Mouse (Mus musculus): Measurements from ENCODE around the gene Pheta2.

Pheta2 gene

DNA sequence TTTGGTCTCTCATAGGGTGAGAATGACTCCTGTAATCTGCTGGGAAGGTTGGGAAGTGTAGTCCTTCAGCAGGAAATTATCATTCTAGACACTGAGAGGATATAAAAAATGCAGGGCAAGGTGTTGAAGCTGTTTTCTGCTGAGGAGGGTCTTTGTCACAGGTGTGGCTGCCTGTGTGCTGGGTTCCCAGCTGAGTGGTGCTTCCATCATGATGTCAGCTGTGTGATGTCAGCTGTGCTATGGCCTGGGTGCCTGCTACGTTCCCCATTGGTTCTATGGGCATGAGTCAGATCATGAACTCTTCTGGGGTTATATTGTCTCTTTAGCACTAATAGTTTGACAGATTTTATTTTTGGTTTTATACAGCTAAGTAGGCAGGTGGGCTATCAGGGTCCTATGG lies 30.1 kb downstream of the Pheta2 start:
- in situ Hi-C loops (cut with MboI, MseI): no loop called here

DNA sequence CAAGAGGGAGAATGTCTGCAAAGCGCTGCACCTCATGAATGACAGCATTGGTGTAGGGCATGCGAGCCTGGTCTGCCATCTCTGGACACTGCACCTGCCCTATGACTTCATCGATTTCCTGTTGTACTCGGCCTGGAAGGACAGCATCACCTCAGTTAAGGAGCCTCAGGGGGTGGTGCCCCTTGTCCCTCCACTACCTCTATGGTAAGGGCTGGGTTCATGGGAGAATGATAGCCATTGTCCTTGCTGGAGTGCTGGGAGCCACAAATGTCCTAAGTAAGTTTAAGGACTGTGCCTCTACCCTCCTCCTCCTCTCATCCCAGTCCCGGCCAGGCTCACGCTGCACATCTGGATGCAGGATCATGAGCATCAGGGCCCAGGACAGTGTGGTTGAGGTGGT lies 33.7 kb downstream of the Pheta2 start:
- in situ Hi-C loops (cut with MboI, MseI): no loop called here

DNA sequence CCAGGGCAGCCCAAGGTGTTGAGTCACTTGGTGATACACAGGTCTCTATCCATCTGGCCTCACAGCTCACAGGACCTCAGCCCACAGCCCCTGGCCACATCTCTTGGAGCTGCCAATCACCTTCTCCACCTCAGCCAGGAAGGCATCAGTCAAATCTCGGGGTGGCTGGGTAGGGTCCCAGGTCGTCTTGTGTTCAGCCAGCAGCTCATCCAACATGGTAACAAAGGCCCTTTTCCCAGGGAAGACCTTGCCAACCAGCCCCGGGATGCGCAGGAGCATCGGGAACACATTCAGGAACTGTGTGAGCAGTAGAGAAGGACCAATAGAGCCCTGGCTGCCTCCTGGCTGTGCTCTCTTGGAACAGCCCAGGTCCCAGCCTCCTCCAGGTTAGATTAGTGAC lies 34.2 kb downstream of the Pheta2 start:
- in situ Hi-C loops (cut with MboI, MseI): no loop called here

DNA sequence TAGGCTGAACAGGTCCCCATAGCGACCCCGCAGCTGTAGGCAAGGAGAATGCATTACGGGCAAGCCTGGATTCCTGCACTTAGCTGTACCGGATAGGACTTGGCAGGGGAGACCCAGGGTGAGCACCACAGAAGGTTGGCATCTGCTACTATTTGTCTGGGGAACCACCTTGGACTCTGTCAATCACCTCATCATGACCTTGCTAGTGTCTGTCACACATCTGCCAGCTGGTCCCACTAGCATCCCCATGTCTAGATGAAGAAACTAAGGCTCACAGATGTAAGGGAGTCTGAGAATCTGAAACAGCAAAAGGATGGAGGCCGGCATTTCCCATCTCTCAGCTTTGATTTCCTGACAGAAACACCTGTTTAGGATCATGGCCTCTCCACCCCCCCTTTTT lies 35.7 kb downstream of the Pheta2 start:
- in situ Hi-C loops (cut with MboI, MseI): no loop called here

DNA sequence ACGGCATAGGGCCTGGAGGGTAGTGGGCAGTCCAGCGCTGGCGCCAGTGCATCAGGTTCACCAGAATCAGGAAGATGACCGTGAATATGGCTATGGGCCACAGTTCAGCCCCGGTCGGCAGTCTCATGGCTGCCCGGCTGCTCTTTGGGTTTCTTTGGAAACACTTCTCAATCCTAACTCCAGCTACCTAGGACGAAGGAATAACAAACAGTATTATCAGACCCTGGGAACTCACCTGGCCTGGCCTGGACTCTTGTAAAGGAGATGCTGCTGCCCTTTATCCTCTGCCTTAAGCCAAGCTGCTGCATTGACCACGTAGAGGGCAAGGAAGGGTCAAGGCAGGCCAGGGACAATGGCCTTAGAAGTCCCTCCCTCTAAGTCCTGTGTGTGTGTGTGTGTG lies 37.1 kb downstream of the Pheta2 start:
- in situ Hi-C loops (cut with MboI, MseI): no loop called here

DNA sequence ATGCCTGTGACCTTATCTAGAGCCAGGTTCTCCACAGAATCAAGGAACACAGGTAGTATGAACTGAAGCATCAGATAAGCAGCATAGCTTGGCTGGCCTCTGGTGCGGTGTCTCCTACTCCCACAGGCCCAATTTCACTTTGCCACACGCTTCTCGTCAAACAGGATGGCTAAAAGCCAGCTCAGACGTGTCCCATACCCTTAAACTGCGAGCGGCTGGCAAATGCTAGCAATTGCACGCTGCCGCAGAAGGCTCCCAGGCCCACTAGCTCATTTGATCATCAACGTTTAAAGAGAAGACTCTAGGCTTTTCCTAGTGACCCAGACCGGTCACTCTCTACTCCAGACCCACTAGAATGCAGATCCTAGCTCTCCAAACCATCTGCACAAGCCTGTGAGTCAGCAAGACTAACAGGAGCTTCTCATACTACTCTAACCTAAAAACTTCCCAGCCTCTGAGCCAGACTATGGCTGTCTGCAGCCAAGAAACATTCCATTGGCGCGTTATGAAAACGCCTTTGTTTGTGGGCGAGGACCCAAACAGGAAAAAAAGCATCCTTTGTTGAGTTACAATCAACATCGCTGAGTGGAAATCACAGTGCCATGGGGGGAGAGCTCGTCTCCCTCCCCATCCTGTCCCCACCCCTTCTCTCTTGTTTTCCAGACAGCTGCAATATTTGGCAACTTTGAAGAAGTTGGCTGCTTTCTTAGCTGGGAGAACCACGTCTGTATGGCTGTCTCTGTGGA lies 37.8 kb downstream of the Pheta2 start:
- in situ Hi-C loops (cut with MboI, MseI): no loop called here

DNA sequence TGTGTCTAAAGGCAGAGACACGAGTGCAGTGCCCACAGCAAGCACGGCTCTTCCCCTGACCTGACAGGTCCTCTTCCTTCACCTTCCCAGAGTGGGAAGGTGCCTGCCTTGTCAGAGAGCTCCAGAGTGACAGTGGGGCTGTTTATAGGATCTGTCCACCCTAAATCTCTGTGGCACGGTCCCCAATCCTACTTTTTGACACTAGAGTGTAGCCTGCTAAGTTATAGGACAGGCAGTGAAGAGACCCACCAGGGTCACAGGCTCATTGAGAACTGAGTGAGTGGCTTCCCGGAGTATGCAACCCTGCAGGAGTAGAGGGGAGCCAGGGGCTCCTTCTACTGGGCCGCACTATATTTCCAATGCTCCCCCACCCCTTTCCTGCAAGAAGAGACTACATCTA lies 39.0 kb downstream of the Pheta2 start:
- in situ Hi-C loops (cut with MboI, MseI): no loop called here

DNA sequence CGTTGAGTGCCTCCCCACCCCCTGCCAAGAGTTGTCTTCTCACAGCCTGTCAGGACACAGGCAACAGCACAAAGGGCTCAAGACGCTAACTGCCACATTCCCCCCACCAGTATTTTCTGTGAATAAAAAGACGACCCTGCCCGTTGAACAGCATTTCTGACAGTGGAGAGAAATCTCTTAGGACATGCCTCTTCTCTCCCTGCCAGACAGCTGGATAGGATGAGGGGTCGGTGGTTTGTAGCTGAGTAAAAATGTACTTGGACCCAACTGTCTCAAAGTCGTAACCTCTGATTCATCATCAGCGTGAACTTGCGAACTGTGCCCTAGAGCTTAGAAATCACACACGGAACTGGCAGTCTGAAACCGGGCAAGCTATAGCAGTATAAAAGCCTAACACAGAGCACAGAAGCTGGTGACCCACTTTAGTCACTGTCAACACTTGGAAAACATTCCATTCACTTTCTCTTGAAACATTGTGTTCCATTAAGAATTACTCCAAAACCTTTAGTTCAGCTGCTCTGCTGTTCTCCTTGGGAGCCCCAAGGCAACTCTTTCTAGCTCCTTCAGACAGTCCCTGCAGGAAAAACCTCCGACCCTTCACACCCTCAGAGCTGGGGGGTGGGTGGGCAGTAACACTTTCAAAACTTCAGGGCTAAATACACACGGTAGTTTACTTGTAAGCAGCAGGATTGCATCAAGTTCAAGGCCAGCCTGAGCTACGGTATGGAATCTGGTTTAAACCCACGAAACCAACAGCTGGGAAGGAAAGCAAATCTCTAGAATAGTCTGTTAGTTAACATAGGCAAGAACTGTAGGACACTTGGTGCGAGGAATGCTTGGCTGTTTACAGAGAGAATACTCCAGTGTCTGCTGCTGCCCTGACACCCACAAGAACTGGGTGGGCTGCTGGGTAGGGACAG lies 39.8 kb downstream of the Pheta2 start:
- in situ Hi-C loops (cut with MboI, MseI): no loop called here

DNA sequence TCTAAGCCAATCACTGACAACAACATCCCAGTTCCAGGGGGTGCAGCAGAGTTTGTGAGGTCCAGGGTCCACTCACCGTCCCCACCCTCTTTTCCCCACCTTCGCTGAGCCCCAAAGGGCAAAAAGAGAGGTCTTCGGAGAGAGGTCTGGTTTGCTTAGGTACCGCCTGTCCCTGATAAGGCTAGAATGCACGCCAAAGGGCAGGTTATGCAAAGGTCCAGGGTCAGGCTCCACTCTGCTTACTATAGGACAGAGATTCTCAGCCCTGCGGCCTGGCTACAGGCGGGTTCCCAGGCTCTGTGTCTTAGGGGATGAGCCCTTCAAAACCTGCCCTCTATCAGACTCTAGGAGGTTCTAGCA lies 40.7 kb downstream of the Pheta2 start:
- in situ Hi-C loops (cut with MboI, MseI): no loop called here

DNA sequence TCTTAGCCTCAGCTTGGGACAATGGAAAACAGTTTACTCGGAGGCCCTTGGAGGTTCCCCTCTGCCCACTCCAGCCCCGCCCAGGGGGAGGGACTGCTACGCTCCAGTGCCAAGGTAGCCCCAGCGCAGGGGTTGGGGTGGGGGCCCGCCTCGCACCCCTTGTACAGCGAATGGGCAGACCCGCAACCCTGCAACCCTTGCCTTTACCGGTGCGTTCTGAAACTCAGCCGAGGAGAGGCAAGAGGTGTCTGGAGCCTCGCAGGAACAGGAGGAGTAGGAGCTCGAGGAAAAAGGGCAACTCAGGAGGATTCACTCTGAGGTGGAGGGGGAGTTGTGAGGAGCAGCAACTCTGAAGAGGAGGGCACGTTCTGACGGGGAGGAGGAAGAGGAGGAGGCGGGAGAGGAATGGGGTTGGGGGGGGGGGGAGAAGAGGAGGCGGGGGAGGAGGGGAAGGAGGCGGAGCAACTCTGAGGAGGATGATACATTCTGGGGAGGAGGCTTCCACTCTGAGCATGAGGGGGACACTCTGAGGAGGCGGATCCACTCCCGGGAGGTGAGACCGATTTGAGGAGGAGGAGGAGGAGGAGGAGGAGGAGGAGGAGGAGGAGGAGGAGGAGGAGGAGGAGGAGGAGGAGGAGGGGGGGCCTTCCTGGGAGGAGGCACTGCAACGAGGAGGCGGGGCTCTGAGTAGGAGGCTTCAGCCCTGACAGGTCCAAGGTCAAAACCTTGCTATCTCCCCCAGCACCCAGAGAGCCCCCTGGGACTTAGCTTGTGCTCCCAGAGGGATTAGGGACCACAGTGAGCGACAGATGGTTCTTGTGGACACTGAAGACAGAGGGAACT lies 41.4 kb downstream of the Pheta2 start, which contains the start of gene Cyp2d22:
TSS of gene Cyp2d22 (minus strand) at position 390 of the 843 bp plus-strand sequence.
- in situ Hi-C loops (cut with MboI, MseI): no loop called here

DNA sequence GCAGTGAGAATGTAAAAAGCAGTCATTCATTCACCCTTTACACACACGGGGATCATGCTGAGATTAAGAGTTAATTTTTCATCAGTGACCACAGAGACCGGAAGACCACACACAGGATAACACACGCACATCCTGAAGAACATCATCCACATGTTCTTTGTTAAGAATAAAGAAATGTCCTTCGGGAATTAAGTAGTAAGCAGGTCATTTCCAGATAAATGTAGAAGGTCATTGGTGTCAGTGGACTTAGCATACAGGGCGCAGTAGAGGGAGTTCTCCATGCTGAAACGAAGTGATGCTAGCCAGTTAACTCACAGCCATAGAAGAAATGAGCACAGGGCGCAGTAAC lies 41.9 kb downstream of the Pheta2 start:
- in situ Hi-C loops (cut with MboI, MseI): no loop called here

DNA sequence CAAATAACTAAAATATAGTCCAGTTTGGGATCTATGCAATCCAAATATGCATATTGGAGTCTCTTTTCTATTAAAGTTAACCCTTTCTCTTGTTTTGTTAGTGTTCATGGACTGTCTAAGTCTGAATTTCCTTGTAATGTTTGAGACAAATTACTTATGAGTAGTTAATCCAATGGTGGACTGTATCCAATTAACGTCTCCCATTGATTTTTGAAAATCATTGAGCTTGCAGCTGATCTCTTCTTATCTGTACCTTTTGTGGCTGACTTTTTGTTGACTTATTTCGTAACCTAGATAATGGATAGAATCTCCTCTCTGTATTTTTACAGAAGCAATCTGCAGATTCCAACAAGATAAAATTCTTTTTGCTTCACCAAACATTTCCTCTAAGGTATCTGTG lies 43.7 kb downstream of the Pheta2 start:
- in situ Hi-C loops (cut with MboI, MseI): no loop called here

DNA sequence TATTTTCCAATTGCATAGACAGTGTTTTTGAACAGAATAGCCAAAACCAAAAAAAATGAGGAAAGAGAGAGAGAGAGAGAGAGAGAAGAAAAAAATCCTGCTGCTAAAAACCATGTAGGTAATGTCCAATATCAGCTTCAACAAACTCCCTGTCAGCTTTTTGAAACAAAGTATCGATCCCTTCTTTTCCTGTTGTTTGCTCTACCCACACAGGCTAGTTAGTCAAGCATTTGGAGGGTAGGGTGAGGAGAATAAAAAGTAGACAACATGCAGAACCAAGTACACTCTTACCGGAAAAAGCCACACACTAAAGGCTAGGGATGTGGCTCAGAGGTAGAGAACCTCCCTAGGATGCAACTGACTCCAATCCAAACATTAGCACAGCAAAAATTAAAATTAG lies 47.0 kb downstream of the Pheta2 start:
- in situ Hi-C loops (cut with MboI, MseI): no loop called here

DNA sequence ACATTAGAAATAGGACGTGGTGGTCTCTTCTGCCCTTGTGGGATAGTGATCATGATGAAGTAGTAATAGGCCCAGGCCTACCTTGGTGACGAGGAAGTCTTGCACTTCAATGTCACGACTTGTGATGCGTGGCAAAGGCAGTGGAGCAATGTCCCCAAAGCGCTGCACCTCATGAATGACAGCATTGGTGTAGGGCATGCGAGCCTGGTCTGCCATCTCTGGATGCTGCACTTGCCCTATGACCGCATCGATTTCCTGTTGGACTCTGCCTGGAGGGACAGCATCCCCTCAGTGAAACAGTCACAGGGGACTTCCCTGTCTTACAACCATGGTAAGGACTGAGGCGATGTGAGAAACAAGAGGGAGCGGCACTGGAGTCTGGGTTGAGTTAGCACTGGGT lies 51.2 kb downstream of the Pheta2 start:
- in situ Hi-C loops (cut with MboI, MseI): loop anchor here (5.0 kb wide), 2 partner anchors 62 to 78 kb away; no protein-coding TSS in a partner anchor

DNA sequence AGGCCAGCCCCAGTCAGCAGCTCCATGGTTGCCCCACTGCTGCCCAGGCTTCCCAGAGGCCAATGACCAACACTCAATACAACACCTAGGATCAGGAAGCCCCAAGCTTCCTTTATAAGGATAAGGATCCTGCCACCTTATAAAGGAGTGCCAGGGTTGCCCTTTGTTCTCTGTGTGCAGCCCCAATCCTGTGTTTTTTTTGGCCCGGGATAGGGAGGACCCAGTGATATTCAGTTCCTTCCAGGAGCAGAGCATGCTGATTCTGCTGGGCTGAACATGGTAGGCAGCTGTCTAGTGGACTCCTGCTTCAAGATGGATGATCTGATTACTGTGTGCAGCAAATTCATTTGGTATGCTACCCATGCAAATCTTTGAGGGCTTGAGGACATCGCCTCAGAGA lies 55.2 kb downstream of the Pheta2 start, which contains the start of gene Cyp2d11:
TSS of gene Cyp2d11 (minus strand) at position 101 of the 400 bp plus-strand sequence.
- in situ Hi-C loops (cut with MboI, MseI): loop anchor here (5.0 kb wide), 2 partner anchors 58 to 82 kb away; no protein-coding TSS in a partner anchor
